Mouse (Mus musculus): ENCODE measurements around the gene Tnfsf10. TPM values are rescaled to one million over a fixed set of nuclear protein-coding genes. Genes with fewer than 3 reads are reported as not detected.

Gene Tnfsf10
- polyA plus RNA-seq, 1 experiment from 2014 or later = 0.03 TPM

Other genes starting within 250 kb of the Tnfsf10 start
- gene Ect2, start 163.2 kb upstream of the Tnfsf10 start, polyA plus RNA-seq (2016; fragmentation: Nextera tagmentation; extraction: Ambion mirVana) = 65.4 and 91.8 TPM in 2 replicates
- gene Nceh1, start 134.1 kb upstream of the Tnfsf10 start, polyA plus RNA-seq (2016; fragmentation: Nextera tagmentation; extraction: Ambion mirVana) = 3.3 and 4.3 TPM in 2 replicates
- 0.09 and 0.14 TPM in 2 replicates for gene Ghsr, start 54.3 kb downstream of the Tnfsf10 start, polyA plus RNA-seq (2016; fragmentation: Nextera tagmentation; extraction: Ambion mirVana)

Measured in hindbrain, embryonic 10.5 days (tissue).